Mouse (Mus musculus): ENCODE results near the gene Olfr1263.

- TF ChIP-seq CTCF (IDR thresholded peaks at IDR 0.05; ENCODE audit: low read depth) (no peak), EP300 (IDR thresholded peaks at IDR 0.05; ENCODE audit: low read depth) (no peak)
Measured at GRCm38 (mm10) chr2:89974184-89974583, 37.7 kb upstream of the Olfr1263 start, which contains the start of gene Olfr1260.

Data from liver, embryonic 14.5 days (tissue).